Mouse (Mus musculus) olfactory bulb, adult 2 months (tissue): ENCODE results near the gene Aspg. TPM values are rescaled to one million over a fixed set of nuclear protein-coding genes. Genes with fewer than 3 reads are reported as not detected.
A peak's percentile ranks its signal among the peaks of the same experiment; 100 is the strongest.

Experiments
- H3K27ac ChIP-seq: fragments of 200-500 bp; 2 replicates; pipeline ENCODE4 v1.5.1; 2012; ENCODE audit warnings: low read depth, low read length; ENCODE audit not compliant: insufficient read depth
- H3K4me1 ChIP-seq: fragments of 200-500 bp; 2 replicates; pipeline ENCODE4 v1.6.1; 2012; ENCODE audit warnings: low read length; ENCODE audit not compliant: control insufficient read depth, insufficient read depth
- H3K4me3 ChIP-seq: fragments of 200-500 bp; 2 replicates; pipeline ENCODE4 v1.5.1; 2012; ENCODE audit warnings: mild to moderate bottlenecking, low read depth, low read length, moderate library complexity; ENCODE audit not compliant: insufficient read depth
- CTCF ChIP-seq: fragments of 200-500 bp; IDR thresholded peaks from 2 replicates; pipeline ENCODE4 v1.5.1; 2012; ENCODE audit warnings: low read depth, mild to moderate bottlenecking, low read length, moderate library complexity; ENCODE audit not compliant: insufficient read depth
- POLR2A ChIP-seq: fragments of 200-500 bp; IDR thresholded peaks from 2 replicates; pipeline ENCODE4 v1.6.1; 2012; ENCODE audit warnings: mild to moderate bottlenecking, low read depth, low read length, moderate library complexity; ENCODE audit not compliant: insufficient read depth
- WGBS: fragments of 180-500 bp; shearing (Covaris S2); methylation state at CpG from one replicate; pipeline ENCODE4 v1.1.7; 2018; 5-methylcytosine and 5-hydroxymethylcytosine counted together
- polyA plus RNA-seq: library from polyadenylated mRNA; stranded (reverse); fragments of >200 nt; gene quantifications from 2 replicates; pipeline ENCODE4 v1.2.4, GENCODE M21; 2012; ENCODE audit warnings: low replicate concordance; ENCODE audit not compliant: missing spikeins, insufficient read depth, insufficient read length

Gene Aspg
- polyA plus RNA-seq, 1 experiment = not detected

DNA sequence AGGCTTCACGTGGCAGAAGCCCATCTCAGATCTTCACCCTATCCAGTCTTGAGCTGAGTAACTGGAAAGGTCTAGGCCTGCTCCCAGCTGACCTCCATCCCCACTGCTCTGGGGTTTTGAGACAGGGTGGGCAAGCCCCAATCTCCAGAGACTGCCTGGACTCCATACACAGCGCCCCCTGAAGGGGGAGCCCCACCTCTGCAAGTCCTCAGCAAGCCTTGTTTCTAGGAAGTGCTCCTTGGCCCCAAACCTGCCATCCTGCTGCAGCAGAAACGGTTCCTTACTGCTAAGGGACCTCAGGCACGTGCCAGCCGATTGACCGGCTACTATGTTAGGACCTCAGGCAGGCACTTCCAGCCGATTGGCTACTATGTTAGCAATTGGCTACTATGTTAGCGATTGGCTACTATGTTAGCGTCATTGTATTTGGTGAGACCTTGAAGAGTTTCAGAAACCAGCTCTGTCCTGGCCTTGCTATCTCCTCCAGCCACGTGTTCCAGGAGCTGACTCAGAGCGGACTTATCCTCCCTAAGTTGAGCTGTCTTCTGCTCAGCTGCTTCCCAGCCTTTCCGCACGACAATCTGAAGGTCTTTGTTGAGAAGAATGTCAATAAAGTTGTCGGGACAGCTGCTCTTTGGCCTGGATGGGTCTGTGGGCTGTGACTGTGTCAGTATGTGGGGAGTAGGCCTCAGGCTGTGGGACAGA lies 20.6 kb downstream of the Aspg start:
- TF ChIP-seq POLR2A (no peak), CTCF (no peak)
- peaks cover 24% of the 10 kb centered on the region for H3K4me1 ChIP-seq
- WGBS = 75% methylated on average over 14 of the region's 14 CpGs
- H3K27ac ChIP-seq = no peak overlapping the region
- no peak overlapping the region for H3K4me3 ChIP-seq

DNA sequence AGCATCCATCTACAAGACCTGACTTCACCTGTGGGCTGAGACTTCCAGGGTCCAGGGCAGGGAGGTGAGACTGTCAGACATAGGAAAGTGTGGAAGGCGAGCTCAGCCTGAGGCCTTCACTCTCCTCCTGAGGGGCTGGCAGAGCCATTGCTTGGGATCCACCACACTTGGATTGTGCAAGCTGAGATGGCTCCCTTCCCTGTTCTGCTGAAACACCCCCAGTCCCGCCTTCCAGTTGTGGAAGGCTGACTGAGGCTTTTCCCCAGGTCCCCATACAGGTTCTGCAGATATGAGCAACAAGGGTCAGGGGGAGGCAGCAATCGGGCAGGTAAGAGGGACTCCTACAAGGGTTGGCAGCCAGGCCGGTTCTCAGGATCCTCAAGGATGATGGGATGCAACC lies 22.0 kb downstream of the Aspg start:
- WGBS = 98% methylated on average over 4 of the region's 4 CpGs
- no peak for TF ChIP-seq POLR2A
- TF ChIP-seq CTCF = no peak
- H3K4me3 ChIP-seq = no peak overlapping the region
- H3K4me1 ChIP-seq = peaks cover 24% of the 10 kb centered on the region
- H3K27ac ChIP-seq = no peak overlapping the region

DNA sequence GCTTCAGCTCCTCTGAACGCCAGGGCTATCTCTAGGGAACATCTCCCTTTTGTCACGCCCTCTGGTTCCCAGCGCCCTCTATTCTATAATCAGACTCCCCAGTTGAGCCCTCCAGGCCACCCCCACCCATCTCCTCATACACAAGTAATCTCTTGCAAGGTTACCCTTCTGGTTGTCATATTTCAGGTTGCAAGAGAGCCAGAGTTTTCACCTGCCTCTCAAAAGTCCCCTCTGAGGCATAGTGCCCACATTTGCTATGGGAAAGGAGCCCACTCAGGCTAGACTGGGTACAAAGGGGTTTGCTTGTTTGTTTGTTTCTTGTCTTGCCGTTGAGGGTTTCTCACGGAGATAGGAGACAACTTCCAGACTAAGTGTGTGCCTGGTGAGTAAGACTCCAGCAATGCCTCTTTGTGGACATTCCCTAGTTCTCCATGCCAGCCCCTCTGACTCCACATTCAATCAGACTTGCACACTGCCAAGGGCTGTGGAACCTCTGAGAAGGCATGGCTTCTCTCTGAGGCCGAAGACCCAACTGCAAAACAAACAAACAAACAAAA lies 22.9 kb downstream of the Aspg start:
- Histone ChIP-seq H3K27ac (no peak overlapping the region), H3K4me3 (no peak overlapping the region), H3K4me1 (peaks cover 24% of the 10 kb centered on the region)
- WGBS = 43% methylated on average over 6 of the region's 6 CpGs
- no peak for TF ChIP-seq CTCF
- no peak for TF ChIP-seq POLR2A

DNA sequence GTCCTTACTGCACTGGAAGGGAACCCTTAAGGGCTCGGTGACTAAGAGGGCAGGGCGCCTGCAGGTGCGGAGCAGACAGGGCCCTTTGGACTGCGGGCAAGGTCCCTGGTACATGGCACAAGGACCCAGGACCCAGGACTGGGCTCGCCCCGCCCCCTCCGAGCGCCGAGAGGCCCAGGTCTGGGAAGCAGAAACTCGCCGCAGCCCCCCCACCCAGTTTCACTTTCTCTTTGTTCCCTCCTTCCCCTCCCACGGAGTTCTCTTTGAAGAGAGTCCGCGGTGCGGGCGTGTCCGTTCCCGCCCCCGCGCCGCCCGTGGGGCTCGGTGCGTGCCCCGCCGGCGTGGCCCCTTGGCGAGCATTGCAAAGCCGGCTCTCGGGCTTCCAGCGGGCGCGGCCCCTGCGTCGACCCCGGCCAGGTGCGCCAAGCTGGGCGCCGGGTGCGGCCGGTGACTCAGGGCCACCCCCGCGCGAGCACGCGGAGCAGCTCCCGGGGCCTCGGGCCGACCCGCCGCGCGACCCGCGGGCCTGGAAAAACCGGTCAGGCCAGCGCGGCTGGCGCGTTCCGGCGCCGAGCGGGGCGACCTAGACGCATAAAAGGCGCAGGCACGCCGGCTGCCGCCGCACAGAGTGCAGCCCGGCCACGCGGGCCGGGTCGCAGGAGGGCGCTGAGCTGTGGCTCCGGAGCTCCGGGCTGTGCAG lies 23.8 kb downstream of the Aspg start:
- H3K27ac ChIP-seq = no peak overlapping the region
- TF ChIP-seq POLR2A = no peak
- no peak for TF ChIP-seq CTCF
- WGBS = 4% methylated on average over 78 of the region's 79 CpGs
- H3K4me3 ChIP-seq = peak overlapping the region; percentile 64
- peaks cover 24% of the 10 kb centered on the region for H3K4me1 ChIP-seq

DNA sequence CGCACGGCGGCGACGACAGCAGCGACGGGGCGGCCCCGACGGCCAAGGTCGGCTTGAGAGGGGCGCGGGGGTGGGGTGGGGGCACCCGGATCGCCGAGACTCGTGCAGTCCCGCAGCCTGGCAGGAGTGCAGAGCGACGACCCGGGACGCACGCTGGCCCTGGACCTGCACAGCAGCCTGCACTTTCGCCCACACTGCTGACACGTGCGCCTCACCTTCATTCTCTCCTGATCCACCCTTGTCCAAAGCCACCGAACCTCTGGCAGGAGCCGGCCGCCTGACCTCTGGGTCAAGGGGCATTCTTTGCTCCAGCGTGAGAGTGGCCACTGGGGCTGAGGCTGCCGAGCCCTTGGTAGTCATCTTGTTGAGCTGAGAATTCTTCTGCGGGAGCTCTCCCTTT lies 24.5 kb downstream of the Aspg start:
- H3K4me3 ChIP-seq = peak overlapping the region; percentile 64
- peaks cover 24% of the 10 kb centered on the region for H3K4me1 ChIP-seq
- no peak overlapping the region for H3K27ac ChIP-seq
- 21% methylated on average over 32 of the region's 32 CpGs for WGBS
- TF ChIP-seq CTCF (no peak), POLR2A (no peak)

DNA sequence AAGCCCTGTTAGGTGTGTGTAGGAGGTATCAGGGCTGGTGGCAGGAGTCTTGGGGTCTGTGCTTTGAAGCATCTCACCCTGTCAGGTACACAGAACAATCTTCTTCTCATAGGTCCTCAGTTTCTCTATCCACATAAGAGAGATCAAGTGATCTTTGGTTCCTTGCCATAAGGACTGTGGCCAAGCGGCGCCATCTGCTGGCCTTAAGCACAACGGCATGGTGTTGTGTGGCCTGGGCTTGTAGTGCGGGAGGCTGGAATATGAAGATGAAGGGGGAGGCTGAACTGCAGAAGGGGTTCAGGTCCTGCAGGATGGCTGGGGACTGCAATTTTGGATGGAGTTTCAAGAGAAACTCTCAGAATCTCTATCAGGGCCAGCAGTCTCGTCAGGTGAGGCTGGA lies 33.8 kb downstream of the Aspg start:
- Histone ChIP-seq H3K27ac (no peak overlapping the region), H3K4me1 (peaks cover 27% of the 10 kb centered on the region), H3K4me3 (no peak overlapping the region)
- TF ChIP-seq POLR2A (no peak), CTCF (peak; percentile 71; the same call in 1 of the 2 replicates)
- 18% methylated on average over 5 of the region's 5 CpGs for WGBS

DNA sequence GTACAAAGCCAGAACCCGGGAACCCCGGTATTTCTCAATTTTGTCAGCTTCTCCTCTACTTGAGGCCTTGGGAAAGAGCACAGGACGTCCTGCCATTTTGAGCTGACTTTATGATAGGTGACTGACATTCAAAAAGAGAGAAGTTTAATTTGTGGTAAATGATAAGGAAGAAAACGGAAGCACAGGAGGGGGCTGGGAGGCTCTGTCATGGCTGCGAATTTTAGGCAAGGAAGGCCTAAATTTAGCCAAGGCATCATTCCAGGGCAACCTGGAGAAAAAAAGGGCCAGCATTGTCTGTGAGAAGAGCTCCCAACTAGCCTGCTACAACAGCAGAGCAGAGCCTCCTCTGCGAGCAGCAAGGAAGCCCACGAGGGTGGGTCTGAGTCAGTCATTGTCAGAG lies 34.3 kb downstream of the Aspg start:
- WGBS = 58% methylated on average over 7 of the region's 7 CpGs
- Histone ChIP-seq H3K27ac (no peak overlapping the region), H3K4me3 (no peak overlapping the region), H3K4me1 (peaks cover 31% of the 10 kb centered on the region)
- TF ChIP-seq POLR2A = no peak
- no peak for TF ChIP-seq CTCF

DNA sequence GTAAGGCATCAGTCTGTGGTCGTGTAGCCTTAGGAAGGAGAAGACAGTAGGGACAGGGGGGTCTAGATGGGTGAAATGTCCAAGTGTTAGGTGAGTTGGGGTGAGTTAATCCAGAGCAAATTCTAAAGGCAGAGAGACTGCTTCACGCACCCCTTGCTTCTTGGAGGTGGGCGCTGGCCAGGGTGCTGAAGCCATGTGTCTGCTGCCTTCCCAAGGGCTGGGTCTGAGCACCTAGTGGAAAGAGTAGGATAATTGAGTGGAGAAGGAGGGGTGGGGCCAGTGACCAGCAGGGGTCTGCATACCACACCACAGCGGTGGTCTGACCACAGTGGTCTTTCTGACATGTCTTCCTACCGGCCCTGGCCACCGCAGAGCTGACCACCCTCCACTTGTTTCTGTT lies 34.8 kb downstream of the Aspg start:
- H3K4me1 ChIP-seq = peaks cover 33% of the 10 kb centered on the region
- TF ChIP-seq POLR2A (no peak), CTCF (no peak)
- WGBS = 65% methylated on average over 6 of the region's 6 CpGs
- H3K4me3 ChIP-seq = no peak overlapping the region
- no peak overlapping the region for H3K27ac ChIP-seq
